Mouse (Mus musculus): Measurements from ENCODE around the gene Dtl. TPM values are rescaled to one million over a fixed set of nuclear protein-coding genes. Genes with fewer than 3 reads are reported as not detected.

The Dtl gene
- total and polyA plus RNA-seq, 3 experiments: 19.7 to 139 (median 65.2) TPM

- no peak for TF ChIP-seq CTCF (IDR thresholded peaks at IDR 0.05; ENCODE audit: low read depth, low read length)
- TF ChIP-seq TAL1 (conservative IDR thresholded peaks at IDR 0.05; ENCODE audit: low read depth, low read length): no peak
- TF ChIP-seq GATA1 (IDR thresholded peaks at IDR 0.05; ENCODE audit: borderline replicate concordance, low read length): no peak
- TF ChIP-seq POLR2AphosphoS5 (IDR thresholded peaks at IDR 0.05; ENCODE audit: insufficient replicate concordance, low read depth, low read length): no peak
- TF ChIP-seq GATA2 (IDR thresholded peaks at IDR 0.05; ENCODE audit: borderline replicate concordance, low read depth, low read length): no peak
- peaks cover 85% of the 10 kb centered on the region for H3K36me3 ChIP-seq (replicated peaks)
- no peak for ATAC-seq (ENCODE audit: extremely low read depth, insufficient number of reproducible peaks, low FRiP score, poor library complexity, severe bottlenecking)
- no peak overlapping the region for H3K4me3 ChIP-seq (ENCODE audit: low read depth, low read length)
- no peak for DNase-seq (ENCODE audit: low spot score)
- peaks cover 6% of the 10 kb centered on the region; the same call in 1 of the 2 replicates for H3K4me1 ChIP-seq (ENCODE audit: insufficient read depth, low read depth, low read length)
- no peaks in the 10 kb centered on the region for H3K27me3 ChIP-seq (ENCODE audit: insufficient read depth, low read length)
- no peaks in the 10 kb centered on the region for H3K9me3 ChIP-seq (replicated peaks)
Observed at GRCm38 (mm10) chr1:191559779-191560178, 15.6 kb downstream of the Dtl start.

GRCm38 (mm10) chr1:191557109-191557508, 18.2 kb downstream of the Dtl start:
- no peak for TF ChIP-seq GATA2 (IDR thresholded peaks at IDR 0.05; ENCODE audit: borderline replicate concordance, low read depth, low read length)
- no peak for TF ChIP-seq GATA1 (IDR thresholded peaks at IDR 0.05; ENCODE audit: borderline replicate concordance, low read length)
- TF ChIP-seq TAL1 (conservative IDR thresholded peaks at IDR 0.05; ENCODE audit: low read depth, low read length): no peak
- no peak for TF ChIP-seq POLR2AphosphoS5 (IDR thresholded peaks at IDR 0.05; ENCODE audit: insufficient replicate concordance, low read depth, low read length)
- TF ChIP-seq CTCF (IDR thresholded peaks at IDR 0.05; ENCODE audit: low read depth, low read length): no peak
- ATAC-seq (ENCODE audit: extremely low read depth, insufficient number of reproducible peaks, low FRiP score, poor library complexity, severe bottlenecking): no peak
- no peak for DNase-seq (ENCODE audit: low spot score)
- peaks cover 84% of the 10 kb centered on the region for H3K36me3 ChIP-seq (replicated peaks)
- no peaks in the 10 kb centered on the region for H3K9me3 ChIP-seq (replicated peaks)
- no peaks in the 10 kb centered on the region; the same call in 1 of the 2 replicates for H3K4me1 ChIP-seq (ENCODE audit: insufficient read depth, low read depth, low read length)
- no peaks in the 10 kb centered on the region for H3K27me3 ChIP-seq (ENCODE audit: insufficient read depth, low read length)
- H3K4me3 ChIP-seq (ENCODE audit: low read depth, low read length): no peak overlapping the region

- Histone ChIP-seq H3K36me3 (replicated peaks) (peaks cover 74% of the 10 kb centered on the region), H3K4me3 (ENCODE audit: low read depth, low read length) (no peak overlapping the region), H3K27me3 (ENCODE audit: insufficient read depth, low read length) (no peaks in the 10 kb centered on the region), H3K9me3 (replicated peaks) (no peaks in the 10 kb centered on the region), H3K4me1 (ENCODE audit: insufficient read depth, low read depth, low read length) (no peaks in the 10 kb centered on the region; the same call in 1 of the 2 replicates)
- DNase-seq (ENCODE audit: low spot score): no peak
- ATAC-seq (ENCODE audit: extremely low read depth, insufficient number of reproducible peaks, low FRiP score, poor library complexity, severe bottlenecking): no peak
- no peak for TF ChIP-seq POLR2AphosphoS5 (IDR thresholded peaks at IDR 0.05; ENCODE audit: insufficient replicate concordance, low read depth, low read length)
- TF ChIP-seq TAL1 (conservative IDR thresholded peaks at IDR 0.05; ENCODE audit: low read depth, low read length): no peak
- no peak for TF ChIP-seq GATA2 (IDR thresholded peaks at IDR 0.05; ENCODE audit: borderline replicate concordance, low read depth, low read length)
- TF ChIP-seq CTCF (IDR thresholded peaks at IDR 0.05; ENCODE audit: low read depth, low read length): no peak
- TF ChIP-seq GATA1 (IDR thresholded peaks at IDR 0.05; ENCODE audit: borderline replicate concordance, low read length): no peak
Observed at GRCm38 (mm10) chr1:191550786-191551185, 24.6 kb downstream of the Dtl start.

- Histone ChIP-seq H3K36me3 (replicated peaks) (peaks cover 95% of the 10 kb centered on the region), H3K4me3 (ENCODE audit: low read depth, low read length) (no peak overlapping the region), H3K9me3 (replicated peaks) (no peaks in the 10 kb centered on the region), H3K4me1 (ENCODE audit: insufficient read depth, low read depth, low read length) (peaks cover 10% of the 10 kb centered on the region), H3K27me3 (ENCODE audit: insufficient read depth, low read length) (no peaks in the 10 kb centered on the region)
- TF ChIP-seq GATA1 (IDR thresholded peaks at IDR 0.05; ENCODE audit: borderline replicate concordance, low read length): no peak
- no peak for TF ChIP-seq GATA2 (IDR thresholded peaks at IDR 0.05; ENCODE audit: borderline replicate concordance, low read depth, low read length)
- TF ChIP-seq CTCF (IDR thresholded peaks at IDR 0.05; ENCODE audit: low read depth, low read length): no peak
- DNase-seq (ENCODE audit: low spot score): no peak
- ATAC-seq (ENCODE audit: extremely low read depth, insufficient number of reproducible peaks, low FRiP score, poor library complexity, severe bottlenecking): no peak
Observed at GRCm38 (mm10) chr1:191543747-191544146, 31.6 kb downstream of the Dtl start.

GRCm38 (mm10) chr1:191541619-191542018, 33.7 kb downstream of the Dtl start:
- DNase-seq (ENCODE audit: low spot score) (no peak), ATAC-seq (ENCODE audit: extremely low read depth, insufficient number of reproducible peaks, low FRiP score, poor library complexity, severe bottlenecking) (no peak)
- H3K36me3 ChIP-seq (replicated peaks): peaks cover 92% of the 10 kb centered on the region
- H3K4me3 ChIP-seq (ENCODE audit: low read depth, low read length): no peak overlapping the region
- no peaks in the 10 kb centered on the region for H3K27me3 ChIP-seq (ENCODE audit: insufficient read depth, low read length)
- H3K9me3 ChIP-seq (replicated peaks): no peaks in the 10 kb centered on the region
- H3K4me1 ChIP-seq (ENCODE audit: insufficient read depth, low read depth, low read length): peaks cover 10% of the 10 kb centered on the region
- TF ChIP-seq POLR2AphosphoS5 (IDR thresholded peaks at IDR 0.05; ENCODE audit: insufficient replicate concordance, low read depth, low read length) (no peak), GATA1 (IDR thresholded peaks at IDR 0.05; ENCODE audit: borderline replicate concordance, low read length) (no peak), CTCF (IDR thresholded peaks at IDR 0.05; ENCODE audit: low read depth, low read length) (no peak), TAL1 (conservative IDR thresholded peaks at IDR 0.05; ENCODE audit: low read depth, low read length) (no peak), GATA2 (IDR thresholded peaks at IDR 0.05; ENCODE audit: borderline replicate concordance, low read depth, low read length) (no peak)

- no peaks in the 10 kb centered on the region for H3K9me3 ChIP-seq (replicated peaks)
- TF ChIP-seq POLR2AphosphoS5 (IDR thresholded peaks at IDR 0.05; ENCODE audit: insufficient replicate concordance, low read depth, low read length): no peak
- H3K4me1 ChIP-seq (ENCODE audit: insufficient read depth, low read depth, low read length): peaks cover 11% of the 10 kb centered on the region
- H3K4me3 ChIP-seq (ENCODE audit: low read depth, low read length): no peak overlapping the region
- no peaks in the 10 kb centered on the region for H3K27me3 ChIP-seq (ENCODE audit: insufficient read depth, low read length)
- DNase-seq (ENCODE audit: low spot score) (no peak), ATAC-seq (ENCODE audit: extremely low read depth, insufficient number of reproducible peaks, low FRiP score, poor library complexity, severe bottlenecking) (no peak)
- peaks cover 92% of the 10 kb centered on the region for H3K36me3 ChIP-seq (replicated peaks)
Observed at GRCm38 (mm10) chr1:191541014-191541413, 34.3 kb downstream of the Dtl start.

- ATAC-seq (ENCODE audit: extremely low read depth, insufficient number of reproducible peaks, low FRiP score, poor library complexity, severe bottlenecking): no peak
- no peak overlapping the region for H3K4me3 ChIP-seq (ENCODE audit: low read depth, low read length)
- TF ChIP-seq GATA1 (IDR thresholded peaks at IDR 0.05; ENCODE audit: borderline replicate concordance, low read length) (no peak), POLR2AphosphoS5 (IDR thresholded peaks at IDR 0.05; ENCODE audit: insufficient replicate concordance, low read depth, low read length) (no peak), TAL1 (conservative IDR thresholded peaks at IDR 0.05; ENCODE audit: low read depth, low read length) (no peak), GATA2 (IDR thresholded peaks at IDR 0.05; ENCODE audit: borderline replicate concordance, low read depth, low read length) (no peak), CTCF (IDR thresholded peaks at IDR 0.05; ENCODE audit: low read depth, low read length) (no peak)
- H3K36me3 ChIP-seq (replicated peaks): peaks cover 92% of the 10 kb centered on the region
- H3K9me3 ChIP-seq (replicated peaks): no peaks in the 10 kb centered on the region
- H3K27me3 ChIP-seq (ENCODE audit: insufficient read depth, low read length): no peaks in the 10 kb centered on the region
- DNase-seq (ENCODE audit: low spot score): no peak
- peaks cover 12% of the 10 kb centered on the region for H3K4me1 ChIP-seq (ENCODE audit: insufficient read depth, low read depth, low read length)
Observed at GRCm38 (mm10) chr1:191540300-191540699, 35.0 kb downstream of the Dtl start.
